Mouse (Mus musculus): ENCODE measurements at regions not wholly inside any gene's neighbourhood (a gene's known extent, or its start where the extent isn't known, plus 50 kb on each side); places are given as distances from the start of the nearest gene placed in this dataset.

- peak; percentile 13 for DNase-seq
These were observed 117.9 kb downstream of the Usp31 start for GRCm38 (mm10) chr7:121589088-121589605.

- no peak for DNase-seq
These were observed 119.3 kb downstream of the Usp31 start for GRCm38 (mm10) chr7:121587713-121588112.

- DNase-seq, result no peak
These were observed 121.3 kb downstream of the Usp31 start for GRCm38 (mm10) chr7:121585721-121586120.

GRCm38 (mm10) chr7:121579497-121579896 is 127.6 kb downstream of the Usp31 start:
- DNase-seq, result no peak

- no peak for DNase-seq
These were observed 134.2 kb downstream of the Usp31 start for GRCm38 (mm10) chr7:121572681-121573335.

GRCm38 (mm10) chr7:121571741-121572140 is 135.3 kb downstream of the Usp31 start:
- DNase-seq, result no peak

- no peak for DNase-seq
These were observed 135.8 kb downstream of the Usp31 start for GRCm38 (mm10) chr7:121571292-121571691.

- no peak for DNase-seq
These were observed 137.8 kb downstream of the Usp31 start for GRCm38 (mm10) chr7:121569248-121569647.

GRCm38 (mm10) chr7:121568064-121568463 is 139.0 kb downstream of the Usp31 start:
- no peak for DNase-seq

GRCm38 (mm10) chr7:121563526-121563925 is 143.5 kb downstream of the Usp31 start:
- no peak for DNase-seq

GRCm38 (mm10) chr7:121555420-121555819 is 151.6 kb downstream of the Usp31 start:
- no peak for DNase-seq

All from cerebellum, adult 11-12 months (tissue).